Mouse (Mus musculus): Measurements from ENCODE around the gene Tubd1. TPM values are rescaled to one million over a fixed set of nuclear protein-coding genes. Genes with fewer than 3 reads are reported as not detected.

Gene Tubd1
- total and polyA plus RNA-seq, 2 experiments from 2014 or later: 2.7 to 5.0 TPM

DNA sequence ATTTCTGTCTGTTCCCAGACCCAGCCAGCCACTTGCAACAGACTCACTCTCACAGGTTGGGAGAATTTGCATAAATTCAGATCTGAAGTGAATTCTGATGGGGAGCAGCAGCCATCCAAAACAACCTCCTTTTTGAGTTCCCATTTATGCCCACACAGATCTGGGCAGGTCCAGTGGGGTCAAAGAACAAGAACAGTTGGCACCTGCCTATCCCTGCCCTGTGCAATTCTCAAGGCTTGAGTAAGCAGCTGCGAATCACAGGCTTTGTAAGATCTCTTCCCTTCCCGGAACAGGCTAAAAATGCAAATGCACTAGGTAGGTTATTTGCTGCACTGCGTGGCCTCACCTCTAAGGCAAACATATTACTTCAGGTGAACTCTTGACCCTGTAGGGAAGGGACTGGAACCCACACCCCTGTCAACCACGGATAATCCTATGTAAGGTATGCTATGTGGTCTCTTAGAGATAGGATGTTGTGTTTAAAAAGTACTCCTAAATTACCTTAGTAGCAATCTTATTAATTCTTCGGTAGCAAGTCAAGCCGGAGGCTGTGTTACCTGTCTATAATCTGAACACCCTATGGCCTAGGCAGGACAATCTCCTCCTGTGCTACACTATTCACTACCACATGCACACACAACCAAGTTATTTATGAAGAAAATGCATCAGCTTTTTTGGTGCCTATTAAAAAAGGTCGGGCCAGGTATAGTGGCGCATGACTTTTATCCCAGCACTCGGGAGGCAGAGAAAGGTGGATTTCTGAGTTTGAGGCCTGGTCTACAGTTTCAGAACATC lies 35.7 kb downstream of the Tubd1 start:
- Histone ChIP-seq H3K4me1 (ENCODE audit: insufficient read depth, low read length) (no peaks in the 10 kb centered on the region), H3K9ac (replicated peaks; ENCODE audit: low read length, poor library complexity, severe bottlenecking) (no peak overlapping the region), H3K4me3 (ENCODE audit: low read depth, low read length) (no peak overlapping the region), H3K27ac (ENCODE audit: low read depth, low read length) (no peak overlapping the region), H3K36me3 (ENCODE audit: insufficient read depth, low read length) (no peaks in the 10 kb centered on the region), H3K27me3 (ENCODE audit: insufficient read depth, low read length) (no peaks in the 10 kb centered on the region), H3K9me3 (ENCODE audit: low read length) (no peaks in the 10 kb centered on the region), H3K4me2 (ENCODE audit: low read depth, low read length, poor library complexity, severe bottlenecking) (no peak overlapping the region)
- no peak for ATAC-seq (ENCODE audit: low FRiP score)
- no peak for TF ChIP-seq CTCF (IDR thresholded peaks at IDR 0.05)
- DNase-seq (ENCODE audit: low spot score): no peak
- 83% methylated on average over 9 of the region's 9 CpGs for WGBS

GRCm38 (mm10) chr11:86581250-86581753 lies 36.5 kb downstream of the Tubd1 start:
- Histone ChIP-seq H3K27ac (ENCODE audit: low read depth, low read length) (no peak overlapping the region), H3K36me3 (ENCODE audit: insufficient read depth, low read length) (no peaks in the 10 kb centered on the region), H3K27me3 (ENCODE audit: insufficient read depth, low read length) (no peaks in the 10 kb centered on the region), H3K4me1 (ENCODE audit: insufficient read depth, low read length) (no peaks in the 10 kb centered on the region), H3K9ac (replicated peaks; ENCODE audit: low read length, poor library complexity, severe bottlenecking) (no peak overlapping the region), H3K4me3 (ENCODE audit: low read depth, low read length) (no peak overlapping the region), H3K4me2 (ENCODE audit: low read depth, low read length, poor library complexity, severe bottlenecking) (no peak overlapping the region), H3K9me3 (ENCODE audit: low read length) (no peaks in the 10 kb centered on the region)
- no peak for TF ChIP-seq CTCF (IDR thresholded peaks at IDR 0.05)
- WGBS: 64% methylated on average over 11 of the region's 11 CpGs
- ATAC-seq (ENCODE audit: low FRiP score) (no peak), DNase-seq (ENCODE audit: low spot score) (no peak)

GRCm38 (mm10) chr11:86581943-86582542 lies 37.3 kb downstream of the Tubd1 start:
- no peak overlapping the region for H3K4me2 ChIP-seq (ENCODE audit: low read depth, low read length, poor library complexity, severe bottlenecking)
- H3K9me3 ChIP-seq (ENCODE audit: low read length): no peaks in the 10 kb centered on the region
- no peaks in the 10 kb centered on the region for H3K4me1 ChIP-seq (ENCODE audit: insufficient read depth, low read length)
- TF ChIP-seq CTCF (IDR thresholded peaks at IDR 0.05): no peak
- ATAC-seq (ENCODE audit: low FRiP score) (no peak), DNase-seq (ENCODE audit: low spot score) (no peak)
- H3K36me3 ChIP-seq (ENCODE audit: insufficient read depth, low read length): no peaks in the 10 kb centered on the region
- WGBS: 89% methylated on average over 12 of the region's 12 CpGs
- no peak overlapping the region for H3K9ac ChIP-seq (replicated peaks; ENCODE audit: low read length, poor library complexity, severe bottlenecking)
- H3K27me3 ChIP-seq (ENCODE audit: insufficient read depth, low read length): no peaks in the 10 kb centered on the region
- H3K27ac ChIP-seq (ENCODE audit: low read depth, low read length): no peak overlapping the region
- no peak overlapping the region for H3K4me3 ChIP-seq (ENCODE audit: low read depth, low read length)

- Histone ChIP-seq H3K4me3 (ENCODE audit: low read depth, low read length) (no peak overlapping the region), H3K27me3 (ENCODE audit: insufficient read depth, low read length) (no peaks in the 10 kb centered on the region), H3K36me3 (ENCODE audit: insufficient read depth, low read length) (no peaks in the 10 kb centered on the region), H3K9ac (replicated peaks; ENCODE audit: low read length, poor library complexity, severe bottlenecking) (no peak overlapping the region), H3K9me3 (ENCODE audit: low read length) (no peaks in the 10 kb centered on the region), H3K4me2 (ENCODE audit: low read depth, low read length, poor library complexity, severe bottlenecking) (no peak overlapping the region), H3K4me1 (ENCODE audit: insufficient read depth, low read length) (no peaks in the 10 kb centered on the region), H3K27ac (ENCODE audit: low read depth, low read length) (no peak overlapping the region)
- 83% methylated on average over 7 of the region's 7 CpGs for WGBS
- ATAC-seq (ENCODE audit: low FRiP score) (no peak), DNase-seq (ENCODE audit: low spot score) (no peak)
- no peak for TF ChIP-seq CTCF (IDR thresholded peaks at IDR 0.05)
Measured at GRCm38 (mm10) chr11:86582543-86583260, 37.9 kb downstream of the Tubd1 start.

DNA sequence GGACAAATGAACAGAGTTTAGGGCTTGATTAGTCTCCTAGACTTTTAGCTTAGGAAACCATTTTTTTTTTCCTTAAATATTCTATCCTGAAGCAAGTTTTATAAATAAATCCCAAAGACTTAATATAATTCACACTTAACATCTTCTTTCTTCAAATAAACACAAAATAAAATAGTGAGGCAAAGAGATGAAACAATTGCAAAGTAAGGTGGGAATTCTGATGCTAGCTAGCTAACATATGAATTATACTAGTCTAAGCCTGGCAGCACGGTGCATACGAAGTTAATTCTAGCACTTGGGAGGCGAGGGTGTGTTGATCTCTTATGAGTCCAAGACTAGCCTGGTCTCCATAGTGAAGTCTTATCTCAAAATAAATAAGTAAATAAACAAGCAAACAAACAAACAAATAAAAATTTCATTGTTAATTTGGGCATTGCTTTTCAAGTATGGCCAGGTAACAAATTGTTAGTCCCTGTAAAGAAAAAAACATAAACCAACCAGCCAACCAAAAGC lies 38.6 kb downstream of the Tubd1 start:
- Histone ChIP-seq H3K4me3 (ENCODE audit: low read depth, low read length) (no peak overlapping the region), H3K27me3 (ENCODE audit: insufficient read depth, low read length) (no peaks in the 10 kb centered on the region), H3K4me2 (ENCODE audit: low read depth, low read length, poor library complexity, severe bottlenecking) (no peak overlapping the region), H3K9me3 (ENCODE audit: low read length) (no peaks in the 10 kb centered on the region), H3K4me1 (ENCODE audit: insufficient read depth, low read length) (no peaks in the 10 kb centered on the region), H3K36me3 (ENCODE audit: insufficient read depth, low read length) (no peaks in the 10 kb centered on the region), H3K9ac (replicated peaks; ENCODE audit: low read length, poor library complexity, severe bottlenecking) (no peak overlapping the region), H3K27ac (ENCODE audit: low read depth, low read length) (no peak overlapping the region)
- TF ChIP-seq CTCF (IDR thresholded peaks at IDR 0.05): no peak
- ATAC-seq (ENCODE audit: low FRiP score) (no peak), DNase-seq (ENCODE audit: low spot score) (no peak)
- 89% methylated on average over 3 of the region's 3 CpGs for WGBS

Measured in midbrain, postnatal 0 days (tissue).